Mouse (Mus musculus): ENCODE data around the gene Agps. TPM values are rescaled to one million over a fixed set of nuclear protein-coding genes. Genes with fewer than 3 reads are reported as not detected.

The Agps gene
- total and polyA plus RNA-seq, 2 experiments from 2014 or later, result 17.1 to 37.9 TPM

- WGBS, result 88% methylated on average over 5 of the region's 5 CpGs
- Histone ChIP-seq H3K36me3 (ENCODE audit: insufficient read depth, low read length) (peaks cover 2% of the 10 kb centered on the region; the same call in 1 of the 2 replicates), H3K9ac (replicated peaks; ENCODE audit: low read length, poor library complexity, severe bottlenecking) (no peak overlapping the region), H3K27ac (ENCODE audit: low read depth, low read length) (no peak overlapping the region), H3K4me3 (ENCODE audit: low read depth, low read length) (no peak overlapping the region), H3K4me1 (ENCODE audit: insufficient read depth, low read length) (no peaks in the 10 kb centered on the region), H3K9me3 (ENCODE audit: low read length) (no peaks in the 10 kb centered on the region), H3K4me2 (ENCODE audit: low read depth, low read length, poor library complexity, severe bottlenecking) (no peak overlapping the region), H3K27me3 (ENCODE audit: insufficient read depth, low read length) (no peaks in the 10 kb centered on the region)
- TF ChIP-seq CTCF (IDR thresholded peaks at IDR 0.05), result no peak
- DNase-seq (ENCODE audit: low spot score), result no peak
- ATAC-seq (ENCODE audit: low FRiP score), result no peak
Observed at GRCm38 (mm10) chr2:75895711-75896110, 63.7 kb downstream of the Agps start.

GRCm38 (mm10) chr2:75900281-75900680 lies 68.3 kb downstream of the Agps start:
- H3K4me1 ChIP-seq (ENCODE audit: insufficient read depth, low read length), result no peaks in the 10 kb centered on the region
- no peaks in the 10 kb centered on the region for H3K27me3 ChIP-seq (ENCODE audit: insufficient read depth, low read length)
- peaks cover 2% of the 10 kb centered on the region; the same call in 1 of the 2 replicates for H3K36me3 ChIP-seq (ENCODE audit: insufficient read depth, low read length)
- ATAC-seq (ENCODE audit: low FRiP score), result no peak
- H3K4me3 ChIP-seq (ENCODE audit: low read depth, low read length), result no peak overlapping the region
- no peak overlapping the region for H3K9ac ChIP-seq (replicated peaks; ENCODE audit: low read length, poor library complexity, severe bottlenecking)
- DNase-seq (ENCODE audit: low spot score), result no peak
- whole genome bisulfite sequencing, result 98% methylated on average over 1 of the region's 1 CpGs
- no peaks in the 10 kb centered on the region for H3K9me3 ChIP-seq (ENCODE audit: low read length)
- TF ChIP-seq CTCF (IDR thresholded peaks at IDR 0.05), result no peak
- H3K27ac ChIP-seq (ENCODE audit: low read depth, low read length), result no peak overlapping the region
- no peak overlapping the region for H3K4me2 ChIP-seq (ENCODE audit: low read depth, low read length, poor library complexity, severe bottlenecking)

- H3K4me3 ChIP-seq (ENCODE audit: low read depth, low read length), result no peak overlapping the region
- no peaks in the 10 kb centered on the region for H3K4me1 ChIP-seq (ENCODE audit: insufficient read depth, low read length)
- ATAC-seq (ENCODE audit: low FRiP score) (no peak), DNase-seq (ENCODE audit: low spot score) (no peak)
- no peaks in the 10 kb centered on the region for H3K27me3 ChIP-seq (ENCODE audit: insufficient read depth, low read length)
- H3K27ac ChIP-seq (ENCODE audit: low read depth, low read length), result no peak overlapping the region
- WGBS, result 90% methylated on average over 9 of the region's 9 CpGs
- H3K9me3 ChIP-seq (ENCODE audit: low read length), result no peaks in the 10 kb centered on the region
- H3K36me3 ChIP-seq (ENCODE audit: insufficient read depth, low read length), result peaks cover 3% of the 10 kb centered on the region; the same call in 1 of the 2 replicates
- no peak for TF ChIP-seq CTCF (IDR thresholded peaks at IDR 0.05)
- no peak overlapping the region for H3K9ac ChIP-seq (replicated peaks; ENCODE audit: low read length, poor library complexity, severe bottlenecking)
- H3K4me2 ChIP-seq (ENCODE audit: low read depth, low read length, poor library complexity, severe bottlenecking), result no peak overlapping the region
Observed at GRCm38 (mm10) chr2:75901869-75902268, 69.9 kb downstream of the Agps start.

- TF ChIP-seq CTCF (IDR thresholded peaks at IDR 0.05), result no peak
- DNase-seq (ENCODE audit: low spot score) (no peak), ATAC-seq (ENCODE audit: low FRiP score) (no peak)
Observed at GRCm38 (mm10) chr2:75907142-75907541, 75.2 kb downstream of the Agps start.

GRCm38 (mm10) chr2:75915040-75915439 lies 83.1 kb downstream of the Agps start:
- TF ChIP-seq CTCF (IDR thresholded peaks at IDR 0.05), result no peak
- H3K4me1 ChIP-seq (ENCODE audit: insufficient read depth, low read length), result no peaks in the 10 kb centered on the region
- H3K27ac ChIP-seq (ENCODE audit: low read depth, low read length), result no peak overlapping the region
- no peak overlapping the region for H3K9ac ChIP-seq (replicated peaks; ENCODE audit: low read length, poor library complexity, severe bottlenecking)
- H3K9me3 ChIP-seq (ENCODE audit: low read length), result no peaks in the 10 kb centered on the region
- no peak overlapping the region for H3K4me3 ChIP-seq (ENCODE audit: low read depth, low read length)
- no peak overlapping the region for H3K4me2 ChIP-seq (ENCODE audit: low read depth, low read length, poor library complexity, severe bottlenecking)
- no peaks in the 10 kb centered on the region for H3K27me3 ChIP-seq (ENCODE audit: insufficient read depth, low read length)
- ATAC-seq (ENCODE audit: low FRiP score), result no peak
- H3K36me3 ChIP-seq (ENCODE audit: insufficient read depth, low read length), result peaks cover 3% of the 10 kb centered on the region; the same call in 1 of the 2 replicates
- 86% methylated on average over 3 of the region's 3 CpGs for WGBS
- no peak for DNase-seq (ENCODE audit: low spot score)

More at GRCm38 (mm10) chr2:75907142-75907541, 75.2 kb downstream of the Agps start:
- Histone ChIP-seq H3K27me3 (ENCODE audit: insufficient read depth, low read length) (no peaks in the 10 kb centered on the region), H3K4me2 (ENCODE audit: low read depth, low read length, poor library complexity, severe bottlenecking) (no peak overlapping the region), H3K4me1 (ENCODE audit: insufficient read depth, low read length) (no peaks in the 10 kb centered on the region), H3K27ac (ENCODE audit: low read depth, low read length) (no peak overlapping the region), H3K36me3 (ENCODE audit: insufficient read depth, low read length) (peaks cover 8% of the 10 kb centered on the region; the same call in 1 of the 2 replicates), H3K9me3 (ENCODE audit: low read length) (no peaks in the 10 kb centered on the region), H3K4me3 (ENCODE audit: low read depth, low read length) (no peak overlapping the region), H3K9ac (replicated peaks; ENCODE audit: low read length, poor library complexity, severe bottlenecking) (no peak overlapping the region)
- WGBS, result 90% methylated on average over 1 of the region's 1 CpGs

- no peak overlapping the region for H3K4me3 ChIP-seq (ENCODE audit: low read depth, low read length)
- peaks cover 8% of the 10 kb centered on the region; the same call in 1 of the 2 replicates for H3K36me3 ChIP-seq (ENCODE audit: insufficient read depth, low read length)
- no peaks in the 10 kb centered on the region for H3K27me3 ChIP-seq (ENCODE audit: insufficient read depth, low read length)
- H3K9ac ChIP-seq (replicated peaks; ENCODE audit: low read length, poor library complexity, severe bottlenecking), result no peak overlapping the region
- no peak overlapping the region for H3K27ac ChIP-seq (ENCODE audit: low read depth, low read length)
- 83% methylated on average over 4 of the region's 4 CpGs for WGBS
- ATAC-seq (ENCODE audit: low FRiP score) (no peak), DNase-seq (ENCODE audit: low spot score) (peak; percentile 16)
- H3K4me2 ChIP-seq (ENCODE audit: low read depth, low read length, poor library complexity, severe bottlenecking), result no peak overlapping the region
- no peak for TF ChIP-seq CTCF (IDR thresholded peaks at IDR 0.05)
- H3K9me3 ChIP-seq (ENCODE audit: low read length), result no peaks in the 10 kb centered on the region
- H3K4me1 ChIP-seq (ENCODE audit: insufficient read depth, low read length), result no peaks in the 10 kb centered on the region
Observed at GRCm38 (mm10) chr2:75923807-75924340, 91.9 kb downstream of the Agps start.

Data from midbrain, postnatal 0 days (tissue).